Mouse (Mus musculus) forebrain, embryonic 11.5 days (tissue): Measurements from ENCODE around the gene Gm10447. TPM values are rescaled to one million over a fixed set of nuclear protein-coding genes. Genes with fewer than 3 reads are reported as not detected.

ENCODE experiments used
- ATAC-seq: fragments of 200-750 bp; cut with Nextera tagmentation; replicated peaks from 2 replicates; pipeline ENCODE4 v1.8.0; 2017; ENCODE audit warnings: moderate TSS enrichment; ENCODE audit not compliant: low FRiP score
- DNase-seq: peaks from one replicate; pipeline ENCODE4 v3.0.0-alpha.2; 2017; ENCODE audit warnings: low spot score
- H3K27ac ChIP-seq: fragments of 300-500 bp; sonication (generic); 2 replicates; pipeline ENCODE4 v1.5.1; 2014; ENCODE audit warnings: low read depth, low read length
- H3K27me3 ChIP-seq: fragments of 300-500 bp; sonication (generic); 2 replicates; pipeline ENCODE4 v1.6.1; 2014; ENCODE audit warnings: mild to moderate bottlenecking, low read length, mixed read lengths; ENCODE audit not compliant: control insufficient read depth, insufficient read depth
- H3K36me3 ChIP-seq: fragments of 300-500 bp; sonication (generic); 2 replicates; pipeline ENCODE4 v1.6.1; 2014; ENCODE audit warnings: mild to moderate bottlenecking, low read length, moderate library complexity, mixed read lengths; ENCODE audit not compliant: control insufficient read depth, insufficient read depth
- H3K4me1 ChIP-seq: fragments of 300-500 bp; sonication (generic); replicated peaks from 2 replicates; pipeline ENCODE4 v1.6.1; 2014; ENCODE audit warnings: low read length, mixed read lengths; ENCODE audit not compliant: control insufficient read depth, insufficient read depth
- H3K4me2 ChIP-seq: fragments of 300-500 bp; sonication (generic); 2 replicates; pipeline ENCODE4 v1.6.1; 2014; ENCODE audit warnings: low read depth, mild to moderate bottlenecking, low read length, moderate library complexity, mixed read lengths; ENCODE audit not compliant: severe bottlenecking
- H3K4me3 ChIP-seq: fragments of 300-500 bp; sonication (generic); 2 replicates; pipeline ENCODE4 v1.5.1; 2014; ENCODE audit warnings: low read depth, low read length
- H3K9ac ChIP-seq: fragments of 300-500 bp; sonication (generic); 2 replicates; pipeline ENCODE4 v1.6.1; 2014; ENCODE audit warnings: low read length
- H3K9me3 ChIP-seq: fragments of 300-500 bp; sonication (generic); 2 replicates; pipeline ENCODE4 v1.6.1; 2016; ENCODE audit warnings: low read length, mixed read lengths; ENCODE audit not compliant: control insufficient read depth
- WGBS: fragments of 180-500 bp; shearing (Covaris S2); extraction: QIAGEN DNeasy Blood & Tissue Kit; methylation state at CpG from one replicate; pipeline ENCODE4 v1.1.7; 2014; 5-methylcytosine and 5-hydroxymethylcytosine counted together
- microRNA-seq: library from miRNA; unstranded; fragments of <30 nt; microRNA quantifications from one replicate; pipeline ENCODE4, GENCODE M21; 2016; ENCODE audit not compliant: insufficient number of aligned reads
- polyA plus RNA-seq: library from polyadenylated mRNA; unstranded; fragments of >200 nt; fragmentation: Nextera tagmentation; extraction: Ambion mirVana; gene quantifications from 2 replicates; pipeline ENCODE4 v1.2.1, GENCODE M21; 2014

Gm10447 gene
- polyA plus RNA-seq, 1 experiment from 2014 or later = not detected

DNA sequence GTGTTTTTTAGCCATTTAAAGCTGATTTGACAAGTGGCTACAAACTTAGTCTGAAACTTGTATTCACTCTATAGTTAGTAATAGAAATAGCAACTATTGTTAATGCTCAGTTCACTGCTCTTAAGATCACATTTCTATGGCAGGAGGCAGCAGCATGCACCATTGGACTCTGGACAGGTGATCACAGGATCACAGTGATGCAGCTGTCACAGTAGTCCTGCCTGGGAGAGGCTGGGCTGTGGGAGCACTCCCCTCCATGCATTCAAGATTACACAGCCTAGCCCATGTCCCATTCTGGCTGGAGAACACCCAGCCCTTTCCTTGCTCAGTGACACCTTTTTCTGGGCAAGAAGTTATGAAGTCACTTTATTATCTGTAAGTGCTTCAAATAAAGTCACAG is 38.9 kb downstream of the Gm10447 start:
- Histone ChIP-seq H3K4me2 (no peak overlapping the region), H3K27me3 (no peaks in the 10 kb centered on the region), H3K4me3 (no peak overlapping the region), H3K36me3 (peaks cover 2% of the 10 kb centered on the region; the same call in 1 of the 2 replicates), H3K27ac (no peak overlapping the region), H3K9ac (no peak overlapping the region), H3K9me3 (no peaks in the 10 kb centered on the region), H3K4me1 (no peaks in the 10 kb centered on the region)
- ATAC-seq (no peak), DNase-seq (no peak)

DNA sequence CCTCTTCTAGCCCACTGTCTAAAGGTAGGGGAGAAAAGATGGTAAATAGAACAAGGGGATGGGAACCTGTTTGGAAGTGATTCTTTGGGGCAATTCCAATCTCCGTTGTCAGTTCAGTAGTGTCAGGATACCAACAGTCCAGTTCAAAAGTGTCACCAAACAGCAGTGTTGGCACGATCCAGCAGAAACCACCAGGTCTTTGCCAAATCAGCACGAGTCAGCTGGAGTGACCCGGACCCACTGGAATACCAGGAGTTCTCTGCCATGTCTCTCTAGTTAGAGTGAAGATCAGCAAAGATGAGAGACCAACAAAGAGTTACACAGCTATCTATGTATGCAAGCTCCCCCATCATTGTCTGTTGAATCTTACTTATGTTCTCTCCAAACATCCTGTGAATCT is 43.0 kb downstream of the Gm10447 start:
- no peaks in the 10 kb centered on the region for H3K9me3 ChIP-seq
- no peak overlapping the region for H3K9ac ChIP-seq
- WGBS = 98% methylated on average over 4 of the region's 4 CpGs
- peaks cover 10% of the 10 kb centered on the region; the same call in 1 of the 2 replicates for H3K36me3 ChIP-seq
- H3K27ac ChIP-seq = no peak overlapping the region
- H3K4me3 ChIP-seq = no peak overlapping the region
- H3K4me2 ChIP-seq = no peak overlapping the region
- no peaks in the 10 kb centered on the region for H3K4me1 ChIP-seq
- ATAC-seq (no peak), DNase-seq (no peak)
- H3K27me3 ChIP-seq = no peaks in the 10 kb centered on the region

DNA sequence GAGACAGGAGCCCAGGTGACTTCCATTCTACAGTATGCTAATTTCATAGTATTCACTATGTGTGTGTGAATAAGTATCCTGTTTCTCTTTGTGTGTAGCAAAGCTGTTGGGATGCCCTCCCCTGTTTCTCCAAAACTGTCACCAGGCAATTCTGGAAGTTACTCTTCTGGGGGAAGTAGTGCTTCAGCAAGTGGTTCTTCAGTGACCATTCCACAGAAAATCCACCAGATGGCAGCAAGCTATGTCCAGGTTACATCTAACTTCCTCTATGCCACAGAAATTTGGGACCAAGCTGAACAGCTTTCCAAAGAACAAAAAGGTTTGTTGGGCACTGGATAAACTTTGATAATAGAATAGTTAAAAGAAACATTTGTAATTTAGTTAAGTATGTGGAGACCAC is 45.2 kb downstream of the Gm10447 start:
- H3K9me3 ChIP-seq = no peaks in the 10 kb centered on the region
- no peaks in the 10 kb centered on the region for H3K4me1 ChIP-seq
- H3K36me3 ChIP-seq = peaks cover 15% of the 10 kb centered on the region; the same call in 1 of the 2 replicates
- DNase-seq (no peak), ATAC-seq (no peak)
- H3K4me3 ChIP-seq = no peak overlapping the region
- no peaks in the 10 kb centered on the region for H3K27me3 ChIP-seq
- H3K4me2 ChIP-seq = no peak overlapping the region
- no peak overlapping the region for H3K9ac ChIP-seq
- H3K27ac ChIP-seq = no peak overlapping the region

Small RNA genes lying within 50 kb of the gene (microRNA-seq; reads per million reads assigned to microRNA genes)
- gene Mir6920 = not detected

Other genes starting within 250 kb of the Gm10447 start
- gene Hspa4, start 156.7 kb downstream of the Gm10447 start, polyA plus RNA-seq = 111 and 129 TPM in 2 replicates
- gene Zcchc10, start 132.4 kb downstream of the Gm10447 start, polyA plus RNA-seq = 24.1 and 25.5 TPM in 2 replicates
- gene Aff4, start 106.3 kb downstream of the Gm10447 start, polyA plus RNA-seq = 46.0 and 49.3 TPM in 2 replicates
- gene Leap2, start 33.9 kb downstream of the Gm10447 start, polyA plus RNA-seq = not detected in 2 replicates
- 564 and 579 TPM in 2 replicates for gene Uqcrq, start 26.3 kb downstream of the Gm10447 start, polyA plus RNA-seq
- 1.2 and 1.4 TPM in 2 replicates for gene Gdf9, start 26.1 kb downstream of the Gm10447 start, polyA plus RNA-seq
- gene Shroom1, start 95 bp upstream of the Gm10447 start, polyA plus RNA-seq = 1.1 and 1.8 TPM in 2 replicates
- gene Gm9837, start 13.4 kb upstream of the Gm10447 start, polyA plus RNA-seq = not detected in 2 replicates
- gene Gm9945, start 23.1 kb upstream of the Gm10447 start, polyA plus RNA-seq = not detected in 2 replicates
- gene Sowaha, start 23.2 kb upstream of the Gm10447 start, polyA plus RNA-seq = 0.76 and 0.77 TPM in 2 replicates
- gene Sept8, start 62.1 kb upstream of the Gm10447 start, polyA plus RNA-seq = 22.5 and 24.4 TPM in 2 replicates
- gene Kif3a, start 110.3 kb upstream of the Gm10447 start, polyA plus RNA-seq = 78.6 and 85.6 TPM in 2 replicates
- 1.9 and 2.4 TPM in 2 replicates for gene Il4, start 161.6 kb upstream of the Gm10447 start, polyA plus RNA-seq
- not detected in 2 replicates for gene Il13, start 177.6 kb upstream of the Gm10447 start, polyA plus RNA-seq